24 mouse cellular contexts compared by ENCODE assay signal in genomic region chr5:104392784-104393183, GRCm38 (mm10). TPM values are rescaled to one million over a fixed set of nuclear protein-coding genes. Genes with fewer than 3 reads are reported as not detected.
DNase-seq lines count a peak whose midpoint lies in the region; ATAC-seq lines count a peak whose summit lies in the region.
"Had no signal": no experiment of that assay in that cellular context is flagged by ENCODE, and none has a peak within 500 bp of the region (broad histone marks: within the 10 kb centered on the region; RNA-seq: fewer than 3 reads in every experiment).

No protein-coding gene starts in this region.

- no peak overlapping the region for H3K4me3 ChIP-seq in embryonic facial prominence, embryonic 14.5 days (ENCODE audit: low read depth, low read length)
- no peak overlapping the region for H3K4me3 ChIP-seq in embryonic facial prominence, embryonic 10.5 days
- H3K4me3 ChIP-seq: embryonic facial prominence, embryonic 12.5 days; forebrain, embryonic 13.5 days; gastrocnemius, adult 2 months; heart, embryonic 10.5 days; hindbrain, embryonic 12.5 days had no signal

- 40% methylated on average over 5 of the region's 5 CpGs for WGBS in embryonic facial prominence, embryonic 14.5 days
- WGBS in embryonic facial prominence, embryonic 10.5 days: 68% methylated on average over 5 of the region's 5 CpGs

- H3K27me3 ChIP-seq in embryonic facial prominence, embryonic 14.5 days (replicated peaks; ENCODE audit: control insufficient read depth, insufficient read depth, low read length): no peaks in the 10 kb centered on the region
- H3K27me3 ChIP-seq in embryonic facial prominence, embryonic 10.5 days (replicated peaks; ENCODE audit: low read depth, poor library complexity, severe bottlenecking): no peaks in the 10 kb centered on the region
- H3K27me3 ChIP-seq: embryonic facial prominence, embryonic 12.5 days; forebrain, embryonic 13.5 days; hindbrain, embryonic 12.5 days had no signal

- no peak overlapping the region for H3K27ac ChIP-seq in embryonic facial prominence, embryonic 14.5 days (replicated peaks; ENCODE audit: low read depth, low read length)
- H3K27ac ChIP-seq in embryonic facial prominence, embryonic 10.5 days (replicated peaks): no peak overlapping the region
- H3K27ac ChIP-seq: embryonic facial prominence, embryonic 12.5 days; forebrain, embryonic 13.5 days; gastrocnemius, adult 2 months; heart, embryonic 10.5 days; hindbrain, embryonic 12.5 days had no signal

- no peak for ATAC-seq in embryonic facial prominence, embryonic 14.5 days (ENCODE audit: low read depth)
- 0 out of 2 replicates have a peak, but pooled peaks have one; percentile 41 for ATAC-seq in megakaryocyte, adult 5-6 weeks (ENCODE audit: poor library complexity, severe bottlenecking)
- ATAC-seq: forebrain, embryonic 13.5 days; forebrain, postnatal 0 days; hindbrain, embryonic 16.5 days; inflammation-experienced regulatory T-cells, adult 6 months had no signal

- peak; percentile 18 for DNase-seq in embryonic facial prominence, embryonic 14.5 days (ENCODE audit: low spot score)
- DNase-seq in embryonic facial prominence, embryonic 10.5 days (ENCODE audit: low spot score): no peak
- peak; percentile 94 for DNase-seq in 3T3-L1 (ENCODE audit: low read depth, low spot score)
- DNase-seq in adipocyte (ENCODE audit: low spot score): peak; percentile 72
- no peak for DNase-seq in adrenal gland, postnatal 25 days
- DNase-seq in adrenal gland, adult 8-10 months: no peak
- DNase-seq in Muller cell, postnatal 12 days (ENCODE audit: inconsistent ontology term): no peak
- DNase-seq: adrenal gland, postnatal 36 days; cerebellum, adult 2 months; cerebellum, postnatal 10 days; embryo, embryonic 11 days; forebrain, postnatal 0 days; gastrocnemius, adult 2 months; gastrocnemius, postnatal 25 days; heart, adult 11 months; heart, postnatal 10 days; heart, postnatal 4 days had no signal

- H3K9ac ChIP-seq in embryonic facial prominence, embryonic 14.5 days (ENCODE audit: low read depth, low read length): no peak overlapping the region
- H3K9ac ChIP-seq: embryonic facial prominence, embryonic 12.5 days; forebrain, embryonic 13.5 days; forebrain, postnatal 0 days; hindbrain, embryonic 12.5 days had no signal

- H3K4me2 ChIP-seq in embryonic facial prominence, embryonic 14.5 days (ENCODE audit: low read depth, low read length): no peak overlapping the region
- H3K4me2 ChIP-seq: embryonic facial prominence, embryonic 12.5 days; forebrain, embryonic 13.5 days; hindbrain, embryonic 12.5 days had no signal

- H3K9me3 ChIP-seq in embryonic facial prominence, embryonic 14.5 days (ENCODE audit: control insufficient read depth, low read length): no peaks in the 10 kb centered on the region
- no peaks in the 10 kb centered on the region for H3K9me3 ChIP-seq in embryonic facial prominence, embryonic 10.5 days
- H3K9me3 ChIP-seq: embryonic facial prominence, embryonic 12.5 days; forebrain, embryonic 13.5 days; heart, embryonic 10.5 days; hindbrain, embryonic 12.5 days had no signal

- 0 out of 2 replicates have a peak, but pooled peaks cover under 1% of the 10 kb centered on the region for H3K4me1 ChIP-seq in embryonic facial prominence, embryonic 14.5 days (ENCODE audit: control insufficient read depth, insufficient read depth, low read length)
- no peaks in the 10 kb centered on the region for H3K4me1 ChIP-seq in embryonic facial prominence, embryonic 10.5 days
- H3K4me1 ChIP-seq: embryonic facial prominence, embryonic 12.5 days; forebrain, embryonic 13.5 days; heart, embryonic 10.5 days; hindbrain, embryonic 12.5 days had no signal

- H3K36me3 ChIP-seq in embryonic facial prominence, embryonic 14.5 days (ENCODE audit: control insufficient read depth, insufficient read depth, low read length): no peaks in the 10 kb centered on the region
- no peaks in the 10 kb centered on the region for H3K36me3 ChIP-seq in embryonic facial prominence, embryonic 10.5 days (replicated peaks)
- H3K36me3 ChIP-seq: embryonic facial prominence, embryonic 12.5 days; heart, embryonic 10.5 days; hindbrain, embryonic 12.5 days had no signal

RNA-seq across cellular contexts. Expression of gene Spp1, which starts 42.1 kb away (rescaled TPM):
- polyA plus RNA-seq in embryonic facial prominence, embryonic 14.5 days (2014; fragmentation: Nextera tagmentation; extraction: Ambion mirVana): 310 and 610 TPM in 2 replicates
- 6.0 and 6.5 TPM in 2 replicates for polyA plus RNA-seq in embryonic facial prominence, embryonic 10.5 days (2016; fragmentation: Nextera tagmentation; extraction: Ambion mirVana)
- total RNA-seq in megakaryocyte, adult 5-6 weeks (2015): 16.5 and 20.4 TPM in 2 replicates
- 9.6 and 11.2 TPM in 2 replicates for total RNA-seq in megakaryocyte, adult 5-6 weeks (2017)
- 343 and 454 TPM in 2 replicates for total RNA-seq in adrenal gland, postnatal 25 days (2021)
- total RNA-seq in adrenal gland, adult 8-10 months (2022): 100 to 1,000 TPM in 2 of 4 experiments, 10 to 100 TPM in 2; 14.1 to 367 (median 92.9) TPM

Comparison
In these comparisons a context has a peak if more than half of its experiments do, and no peak if none do; other contexts are left out.
1. DNase-seq: peak in embryonic facial prominence, embryonic 14.5 days (single experiment), 3T3-L1 (single experiment) and adipocyte (single experiment); none in embryonic facial prominence, embryonic 10.5 days (single experiment), adrenal gland, postnatal 25 days (single experiment), adrenal gland, adult 8-10 months (single experiment) and Muller cell, postnatal 12 days (single experiment).